Mouse (Mus musculus): ENCODE results near the gene Ccl25. TPM values are rescaled to one million over a fixed set of nuclear protein-coding genes. Genes with fewer than 3 reads are reported as not detected.

Gene Ccl25
- polyA plus RNA-seq (2012; rRNA removed) (4.2 TPM in 2 replicates), polyA plus RNA-seq (2014; fragmentation: Nextera tagmentation; extraction: Ambion mirVana) (4.0 and 5.2 TPM in 2 replicates)

DNA sequence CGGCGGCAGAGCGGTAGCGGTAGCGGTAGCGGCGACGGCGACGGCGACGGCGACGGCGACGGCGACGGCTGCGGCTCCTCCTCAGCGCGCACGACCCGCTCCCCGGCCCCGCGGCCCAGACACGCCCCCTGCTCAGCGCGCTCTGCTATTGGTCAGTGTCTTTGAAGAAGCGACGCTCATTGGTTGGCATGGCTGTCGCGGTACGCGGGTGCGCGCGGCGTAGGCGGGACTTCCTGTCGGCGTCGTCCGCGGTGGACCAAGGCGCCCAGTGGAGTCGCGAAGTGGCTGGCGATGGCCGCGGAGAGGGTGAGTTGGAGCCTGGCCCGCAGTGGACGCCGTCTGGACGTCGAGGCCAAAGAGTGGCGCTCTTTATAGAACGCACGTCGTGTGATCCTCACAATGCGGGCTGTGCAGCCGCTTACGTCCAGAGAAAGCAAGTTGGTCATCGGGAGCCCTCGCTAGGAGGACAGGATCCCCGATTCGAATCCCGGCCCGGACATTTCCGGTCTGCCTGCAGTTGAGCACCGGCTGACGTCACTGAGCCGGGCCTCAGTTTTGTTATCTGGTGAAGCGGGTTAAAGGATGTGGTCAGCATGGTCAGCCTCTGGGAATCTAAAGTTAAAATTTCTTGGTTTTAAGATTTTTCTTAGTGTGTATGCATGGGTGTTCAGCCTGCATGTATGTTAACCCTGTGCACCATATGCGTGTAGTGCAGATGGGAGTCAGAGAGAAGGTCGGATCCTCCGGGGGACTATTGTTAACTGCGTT lies at the start of gene Ccl25, which contains the start of gene Elavl1:
Ccl25 (plus strand) TSS at position 228 of the 768 bp plus-strand sequence.
Elavl1 (minus strand) TSS at position 431 of the 768 bp plus-strand sequence.
- ATAC-seq (ENCODE audit: insufficient read depth) (peak; percentile 95), DNase-seq (ENCODE audit: low read depth in 3 of 3, low spot score in 3 of 3) (peak; percentile 92)
- Histone ChIP-seq H3K27ac (peak within 1 kb of the TSS; percentile 84), H3K27me3 (ENCODE audit: control insufficient read depth, insufficient read depth, low read length) (no peaks in the 10 kb centered on the region), H3K4me2 (ENCODE audit: low read depth) (peak within 1 kb of the TSS; percentile 97), H3K4me1 (replicated peaks; ENCODE audit: control insufficient read depth in 2 of 2, insufficient read depth in 2 of 2, low read length in 1 of 2) (peaks cover 19 to 23% of the 10 kb centered on the region in 2 experiments), H3K9me3 (ENCODE audit: control insufficient read depth, low read length) (no peaks in the 10 kb centered on the region), H3K36me3 (replicated peaks; ENCODE audit: control insufficient read depth, insufficient read depth, low read depth) (peaks cover 38% of the 10 kb centered on the region), H3K4me3 (ENCODE audit: insufficient read depth in 1 of 2, low read depth in 2 of 2, low read length in 2 of 2) (peak within 1 kb of the TSS; percentile 90 to 100), H3K9ac (replicated peaks) (peak within 1 kb of the TSS; percentile 99)
- TF ChIP-seq CTCF (IDR thresholded peaks at IDR 0.05; ENCODE audit: low read depth) (no peak; the same call in 1 of the 2 replicates), EP300 (IDR thresholded peaks at IDR 0.05; ENCODE audit: low read depth) (no peak; the same call in 1 of the 2 replicates)
- WGBS (ENCODE audit: insufficient replicate concordance), result under 1% methylated on average over 77 of the region's 78 CpGs

DNA sequence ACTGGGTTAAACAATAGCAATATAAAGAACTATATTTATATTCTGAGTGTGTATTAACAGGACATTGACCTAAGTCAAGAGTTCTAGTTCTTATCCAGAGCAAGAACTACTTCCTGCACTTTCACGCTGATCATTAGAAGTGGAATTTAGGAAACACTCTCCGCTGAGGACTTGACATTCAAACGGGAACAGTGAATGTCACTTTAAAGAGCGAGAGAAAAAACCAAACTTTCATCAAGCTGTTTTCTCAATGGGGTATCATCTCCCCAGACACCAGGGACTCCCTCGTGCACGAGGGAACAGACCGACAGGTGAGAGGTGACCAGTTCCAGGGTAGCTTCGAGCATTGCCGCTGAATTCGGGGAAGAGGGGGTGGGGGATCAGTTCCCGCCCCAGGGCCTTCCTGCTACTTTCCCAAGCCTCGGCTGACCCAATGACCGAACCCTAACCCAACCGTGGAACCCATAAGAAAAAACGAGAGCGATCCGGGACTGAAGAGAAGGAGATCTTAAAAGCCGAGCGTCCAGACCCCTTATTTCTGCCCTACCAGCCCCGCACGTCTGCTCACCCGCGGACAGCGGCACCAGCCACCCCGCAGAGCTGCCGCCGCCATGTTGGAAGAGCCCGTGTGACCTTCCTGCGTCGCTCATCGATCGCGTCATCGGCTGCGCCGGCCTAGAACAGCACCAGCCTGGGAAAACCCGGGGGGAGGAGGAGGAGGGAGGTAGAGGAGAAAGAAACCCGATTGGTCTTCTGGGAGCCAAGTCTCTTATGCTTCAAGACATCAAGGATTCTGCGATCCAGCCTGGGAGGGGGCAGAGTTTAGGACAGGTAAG lies 49.5 kb upstream of the Ccl25 start, which contains the start of gene Timm44:
Timm44 (minus strand) TSS at position 639 of the 836 bp plus-strand sequence.
- under 1% methylated on average over 39 of the region's 39 CpGs for WGBS (ENCODE audit: insufficient replicate concordance)
- DNase-seq (ENCODE audit: low read depth in 3 of 3, low spot score in 3 of 3) (peak; percentile 91 to 93 (median 92)), ATAC-seq (ENCODE audit: insufficient read depth) (peak; percentile 96)
- Histone ChIP-seq H3K4me2 (ENCODE audit: low read depth) (peak within 1 kb of the TSS; percentile 86), H3K9ac (replicated peaks) (peak within 1 kb of the TSS; percentile 83), H3K4me3 (ENCODE audit: insufficient read depth in 1 of 2, low read depth in 2 of 2, low read length in 2 of 2) (peak within 1 kb of the TSS; percentile 74 to 94), H3K9me3 (ENCODE audit: control insufficient read depth, low read length) (no peaks in the 10 kb centered on the region), H3K27ac (peak within 1 kb of the TSS; percentile 15), H3K36me3 (replicated peaks; ENCODE audit: control insufficient read depth, insufficient read depth, low read depth) (peaks cover 12% of the 10 kb centered on the region), H3K27me3 (ENCODE audit: control insufficient read depth, insufficient read depth, low read length) (no peaks in the 10 kb centered on the region), H3K4me1 (replicated peaks; ENCODE audit: control insufficient read depth in 2 of 2, insufficient read depth in 2 of 2, low read length in 1 of 2) (peaks cover 9 to 15% of the 10 kb centered on the region in 2 experiments)
- TF ChIP-seq CTCF (IDR thresholded peaks at IDR 0.05; ENCODE audit: low read depth) (no peak), EP300 (IDR thresholded peaks at IDR 0.05; ENCODE audit: low read depth) (no peak)

- H3K9ac ChIP-seq (replicated peaks), result peak overlapping the region; percentile 66
- ATAC-seq (ENCODE audit: insufficient read depth), result peak; percentile 47
- no peak for TF ChIP-seq CTCF (IDR thresholded peaks at IDR 0.05; ENCODE audit: low read depth)
- no peak for DNase-seq (ENCODE audit: low read depth in 3 of 3, low spot score in 3 of 3)
- no peaks in the 10 kb centered on the region for H3K9me3 ChIP-seq (ENCODE audit: control insufficient read depth, low read length)
- H3K27ac ChIP-seq, result peak overlapping the region; percentile 15
- peaks cover 9% of the 10 kb centered on the region for H3K36me3 ChIP-seq (replicated peaks; ENCODE audit: control insufficient read depth, insufficient read depth, low read depth)
- peaks cover 9 to 15% of the 10 kb centered on the region in 2 experiments for H3K4me1 ChIP-seq (replicated peaks; ENCODE audit: control insufficient read depth in 2 of 2, insufficient read depth in 2 of 2, low read length in 1 of 2)
- H3K4me3 ChIP-seq (ENCODE audit: insufficient read depth in 1 of 2, low read depth in 2 of 2, low read length in 2 of 2), result peak overlapping the region; percentile 74 to 94
- H3K4me2 ChIP-seq (ENCODE audit: low read depth), result peak overlapping the region; percentile 86
- H3K27me3 ChIP-seq (ENCODE audit: control insufficient read depth, insufficient read depth, low read length), result no peaks in the 10 kb centered on the region
- 25% methylated on average over 9 of the region's 9 CpGs for WGBS (ENCODE audit: insufficient replicate concordance)
Measured at GRCm38 (mm10) chr8:4276111-4276465, 48.9 kb upstream of the Ccl25 start.

GRCm38 (mm10) chr8:4292738-4293137 lies 32.3 kb upstream of the Ccl25 start:
- Histone ChIP-seq H3K4me1 (replicated peaks; ENCODE audit: control insufficient read depth in 2 of 2, insufficient read depth in 2 of 2, low read length in 1 of 2) (no peaks in the 10 kb centered on the region), H3K4me2 (ENCODE audit: low read depth) (no peak overlapping the region), H3K27ac (no peak overlapping the region), H3K27me3 (ENCODE audit: control insufficient read depth, insufficient read depth, low read length) (no peaks in the 10 kb centered on the region), H3K9ac (replicated peaks) (no peak overlapping the region), H3K4me3 (ENCODE audit: insufficient read depth in 1 of 2, low read depth in 2 of 2, low read length in 2 of 2) (no peak overlapping the region), H3K36me3 (replicated peaks; ENCODE audit: control insufficient read depth, insufficient read depth, low read depth) (peaks cover 70% of the 10 kb centered on the region), H3K9me3 (ENCODE audit: control insufficient read depth, low read length) (no peaks in the 10 kb centered on the region)
- no peak for DNase-seq (ENCODE audit: low read depth in 3 of 3, low spot score in 3 of 3)
- ATAC-seq (ENCODE audit: insufficient read depth), result no peak
- 85% methylated on average over 5 of the region's 5 CpGs for WGBS (ENCODE audit: insufficient replicate concordance)
- TF ChIP-seq EP300 (IDR thresholded peaks at IDR 0.05; ENCODE audit: low read depth), result no peak
- TF ChIP-seq CTCF (IDR thresholded peaks at IDR 0.05; ENCODE audit: low read depth), result no peak; the same call in 1 of the 2 replicates
